Mouse (Mus musculus): Measurements from ENCODE around the gene Tmem144. TPM values are rescaled to one million over a fixed set of nuclear protein-coding genes. Genes with fewer than 3 reads are reported as not detected.

The Tmem144 gene
- polyA plus RNA-seq, 2 experiments = 0.68 to 1.9 TPM

- H3K4me1 ChIP-seq (replicated peaks; ENCODE audit: control insufficient read depth in 2 of 2, insufficient read depth in 2 of 2, low read length in 1 of 2) = no peaks in the 10 kb centered on the region; a peak in 1 of 4 replicates
- no peak overlapping the region for H3K4me2 ChIP-seq (ENCODE audit: low read depth)
- DNase-seq (ENCODE audit: low read depth in 3 of 3, low spot score in 3 of 3) = no peak
- no peak for ATAC-seq (ENCODE audit: insufficient read depth)
- no peak overlapping the region for H3K4me3 ChIP-seq (ENCODE audit: insufficient read depth in 1 of 2, low read depth in 2 of 2, low read length in 2 of 2)
- TF ChIP-seq CTCF (IDR thresholded peaks at IDR 0.05; ENCODE audit: low read depth) (no peak), EP300 (IDR thresholded peaks at IDR 0.05; ENCODE audit: low read depth) (no peak)
- no peaks in the 10 kb centered on the region for H3K9me3 ChIP-seq (ENCODE audit: control insufficient read depth, low read length)
- no peak overlapping the region for H3K27ac ChIP-seq
- H3K9ac ChIP-seq (replicated peaks) = no peak overlapping the region
- H3K36me3 ChIP-seq (replicated peaks; ENCODE audit: control insufficient read depth, insufficient read depth, low read depth) = no peaks in the 10 kb centered on the region
- no peaks in the 10 kb centered on the region for H3K27me3 ChIP-seq (ENCODE audit: control insufficient read depth, insufficient read depth, low read length)
These were observed 45.9 kb upstream of the Tmem144 start for GRCm38 (mm10) chr3:79898514-79898913.

GRCm38 (mm10) chr3:79897534-79898370 lies 45.2 kb upstream of the Tmem144 start:
- TF ChIP-seq CTCF (IDR thresholded peaks at IDR 0.05; ENCODE audit: low read depth) (no peak), EP300 (IDR thresholded peaks at IDR 0.05; ENCODE audit: low read depth) (no peak)
- 63% methylated on average over 13 of the region's 13 CpGs for WGBS (ENCODE audit: insufficient replicate concordance)
- H3K27me3 ChIP-seq (ENCODE audit: control insufficient read depth, insufficient read depth, low read length) = no peaks in the 10 kb centered on the region
- DNase-seq (ENCODE audit: low read depth in 3 of 3, low spot score in 3 of 3) (no peak), ATAC-seq (ENCODE audit: insufficient read depth) (no peak)
- no peaks in the 10 kb centered on the region for H3K9me3 ChIP-seq (ENCODE audit: control insufficient read depth, low read length)
- no peak overlapping the region for H3K4me2 ChIP-seq (ENCODE audit: low read depth)
- no peaks in the 10 kb centered on the region for H3K36me3 ChIP-seq (replicated peaks; ENCODE audit: control insufficient read depth, insufficient read depth, low read depth)
- no peak overlapping the region for H3K9ac ChIP-seq (replicated peaks)
- H3K4me1 ChIP-seq (replicated peaks; ENCODE audit: control insufficient read depth in 2 of 2, insufficient read depth in 2 of 2, low read length in 1 of 2) = no peaks in the 10 kb centered on the region; a peak in 1 of 4 replicates
- no peak overlapping the region for H3K27ac ChIP-seq
- H3K4me3 ChIP-seq (ENCODE audit: insufficient read depth in 1 of 2, low read depth in 2 of 2, low read length in 2 of 2) = no peak overlapping the region

- H3K9ac ChIP-seq (replicated peaks) = no peak overlapping the region
- no peak overlapping the region for H3K4me3 ChIP-seq (ENCODE audit: insufficient read depth in 1 of 2, low read depth in 2 of 2, low read length in 2 of 2)
- no peaks in the 10 kb centered on the region; the same call in 1 of the 2 replicates for H3K27me3 ChIP-seq (ENCODE audit: control insufficient read depth, insufficient read depth, low read length)
- TF ChIP-seq CTCF (IDR thresholded peaks at IDR 0.05; ENCODE audit: low read depth) (no peak), EP300 (IDR thresholded peaks at IDR 0.05; ENCODE audit: low read depth) (no peak)
- ATAC-seq (ENCODE audit: insufficient read depth) = no peak
- DNase-seq (ENCODE audit: low read depth in 3 of 3, low spot score in 3 of 3) = no peak
- no peaks in the 10 kb centered on the region for H3K9me3 ChIP-seq (ENCODE audit: control insufficient read depth, low read length)
- WGBS (ENCODE audit: insufficient replicate concordance) = 54% methylated on average over 2 of the region's 2 CpGs
- peaks cover 0 to 7% of the 10 kb centered on the region in 2 experiments; a peak in 2 of 4 replicates for H3K4me1 ChIP-seq (replicated peaks; ENCODE audit: control insufficient read depth in 2 of 2, insufficient read depth in 2 of 2, low read length in 1 of 2)
- H3K36me3 ChIP-seq (replicated peaks; ENCODE audit: control insufficient read depth, insufficient read depth, low read depth) = no peaks in the 10 kb centered on the region
- no peak overlapping the region for H3K4me2 ChIP-seq (ENCODE audit: low read depth)
- no peak overlapping the region for H3K27ac ChIP-seq
These were observed 35.4 kb upstream of the Tmem144 start for GRCm38 (mm10) chr3:79887966-79888365.

- no peaks in the 10 kb centered on the region; the same call in 1 of the 2 replicates for H3K27me3 ChIP-seq (ENCODE audit: control insufficient read depth, insufficient read depth, low read length)
- H3K9me3 ChIP-seq (ENCODE audit: control insufficient read depth, low read length) = no peaks in the 10 kb centered on the region
- ATAC-seq (ENCODE audit: insufficient read depth) = no peak
- H3K36me3 ChIP-seq (replicated peaks; ENCODE audit: control insufficient read depth, insufficient read depth, low read depth) = no peaks in the 10 kb centered on the region
- no peak overlapping the region for H3K4me2 ChIP-seq (ENCODE audit: low read depth)
- DNase-seq (ENCODE audit: low read depth in 3 of 3, low spot score in 3 of 3) = no peak
- no peak overlapping the region for H3K9ac ChIP-seq (replicated peaks)
- 52% methylated on average over 8 of the region's 8 CpGs for WGBS (ENCODE audit: insufficient replicate concordance)
- TF ChIP-seq EP300 (IDR thresholded peaks at IDR 0.05; ENCODE audit: low read depth) (no peak), CTCF (IDR thresholded peaks at IDR 0.05; ENCODE audit: low read depth) (no peak)
- H3K4me3 ChIP-seq (ENCODE audit: insufficient read depth in 1 of 2, low read depth in 2 of 2, low read length in 2 of 2) = no peak overlapping the region
- peaks cover 0 to 7% of the 10 kb centered on the region in 2 experiments; a peak in 2 of 4 replicates for H3K4me1 ChIP-seq (replicated peaks; ENCODE audit: control insufficient read depth in 2 of 2, insufficient read depth in 2 of 2, low read length in 1 of 2)
- no peak overlapping the region for H3K27ac ChIP-seq
These were observed 34.7 kb upstream of the Tmem144 start for GRCm38 (mm10) chr3:79887161-79887855.
